Mouse (Mus musculus) embryonic facial prominence, embryonic 10.5 days (tissue): Measurements from ENCODE around the gene Prmt3. TPM values are rescaled to one million over a fixed set of nuclear protein-coding genes. Genes with fewer than 3 reads are reported as not detected.

Experiments
- DNase-seq: peaks from one replicate; pipeline ENCODE4 v3.0.0-alpha.2; 2017; ENCODE audit warnings: low spot score
- H3K27ac ChIP-seq: fragments of 300-500 bp; sonication (generic); replicated peaks from 2 replicates; pipeline ENCODE4 v1.5.1; 2016; ENCODE audit warnings: mild to moderate bottlenecking
- H3K27me3 ChIP-seq: fragments of 300-500 bp; sonication (generic); replicated peaks from 2 replicates; pipeline ENCODE4 v1.6.1; 2016; ENCODE audit warnings: low read depth, mild to moderate bottlenecking; ENCODE audit not compliant: poor library complexity, severe bottlenecking
- H3K36me3 ChIP-seq: fragments of 300-500 bp; sonication (generic); replicated peaks from 2 replicates; pipeline ENCODE4 v1.6.1; 2016; ENCODE audit warnings: mild to moderate bottlenecking, moderate library complexity
- H3K4me1 ChIP-seq: fragments of 300-500 bp; sonication (generic); 2 replicates; pipeline ENCODE4 v1.6.1; 2016
- H3K4me3 ChIP-seq: fragments of 300-500 bp; sonication (generic); 2 replicates; pipeline ENCODE4 v1.5.1; 2016; ENCODE audit warnings: mild to moderate bottlenecking, moderate library complexity
- H3K9me3 ChIP-seq: fragments of 300-500 bp; sonication (generic); 2 replicates; pipeline ENCODE4 v1.6.1; 2016; ENCODE audit warnings: mild to moderate bottlenecking
- WGBS: fragments of 180-500 bp; shearing (Covaris S2); methylation state at CpG from one replicate; pipeline ENCODE4 v1.1.7; 2016; 5-methylcytosine and 5-hydroxymethylcytosine counted together
- polyA plus RNA-seq: library from polyadenylated mRNA; unstranded; fragments of >200 nt; fragmentation: Nextera tagmentation; extraction: Ambion mirVana; gene quantifications from 2 replicates; pipeline ENCODE4 v1.2.1, GENCODE M21; 2016

Gene Prmt3
- polyA plus RNA-seq, 1 experiment from 2014 or later = 58.5 TPM

GRCm38 (mm10) chr7:49805618-49806017, 27.5 kb downstream of the Prmt3 start:
- H3K27me3 ChIP-seq = no peaks in the 10 kb centered on the region
- peaks cover 50% of the 10 kb centered on the region for H3K36me3 ChIP-seq
- H3K4me3 ChIP-seq = no peak overlapping the region
- H3K27ac ChIP-seq = no peak overlapping the region
- WGBS = 80% methylated on average over 3 of the region's 3 CpGs
- no peaks in the 10 kb centered on the region for H3K9me3 ChIP-seq
- DNase-seq = no peak
- no peaks in the 10 kb centered on the region for H3K4me1 ChIP-seq

DNA sequence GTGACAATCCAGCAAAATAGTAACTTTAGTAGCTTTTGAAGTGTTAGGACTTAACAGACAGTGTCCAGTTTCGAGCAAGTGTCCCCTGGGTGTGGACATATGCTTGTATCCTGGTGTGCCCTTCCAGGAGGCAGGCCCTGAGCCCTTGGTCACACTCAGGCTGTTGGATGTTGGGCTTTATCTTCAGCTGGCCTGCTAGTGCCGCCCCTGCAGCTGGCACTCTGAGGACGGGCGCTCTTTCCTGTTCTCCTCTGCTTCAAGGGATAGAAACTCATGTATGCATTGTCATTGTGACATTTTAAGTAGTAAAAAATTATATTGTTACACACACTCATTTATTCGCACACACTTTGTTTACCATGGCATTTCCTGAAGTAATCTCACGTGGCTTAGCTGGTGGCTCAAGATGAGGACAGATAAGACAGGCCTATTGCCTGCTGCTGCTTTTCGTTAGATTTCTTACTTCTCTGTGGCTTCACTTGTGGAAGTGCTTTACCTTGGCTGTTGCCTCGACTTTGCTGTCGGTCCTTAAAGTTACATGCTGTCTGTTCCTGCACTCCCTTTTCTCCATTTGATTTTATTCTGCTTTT, 29.0 kb downstream of the Prmt3 start:
- Histone ChIP-seq H3K36me3 (peaks cover 43% of the 10 kb centered on the region), H3K27ac (no peak overlapping the region), H3K27me3 (no peaks in the 10 kb centered on the region), H3K9me3 (no peaks in the 10 kb centered on the region), H3K4me3 (no peak overlapping the region), H3K4me1 (no peaks in the 10 kb centered on the region)
- 90% methylated on average over 9 of the region's 9 CpGs for WGBS
- DNase-seq = no peak

DNA sequence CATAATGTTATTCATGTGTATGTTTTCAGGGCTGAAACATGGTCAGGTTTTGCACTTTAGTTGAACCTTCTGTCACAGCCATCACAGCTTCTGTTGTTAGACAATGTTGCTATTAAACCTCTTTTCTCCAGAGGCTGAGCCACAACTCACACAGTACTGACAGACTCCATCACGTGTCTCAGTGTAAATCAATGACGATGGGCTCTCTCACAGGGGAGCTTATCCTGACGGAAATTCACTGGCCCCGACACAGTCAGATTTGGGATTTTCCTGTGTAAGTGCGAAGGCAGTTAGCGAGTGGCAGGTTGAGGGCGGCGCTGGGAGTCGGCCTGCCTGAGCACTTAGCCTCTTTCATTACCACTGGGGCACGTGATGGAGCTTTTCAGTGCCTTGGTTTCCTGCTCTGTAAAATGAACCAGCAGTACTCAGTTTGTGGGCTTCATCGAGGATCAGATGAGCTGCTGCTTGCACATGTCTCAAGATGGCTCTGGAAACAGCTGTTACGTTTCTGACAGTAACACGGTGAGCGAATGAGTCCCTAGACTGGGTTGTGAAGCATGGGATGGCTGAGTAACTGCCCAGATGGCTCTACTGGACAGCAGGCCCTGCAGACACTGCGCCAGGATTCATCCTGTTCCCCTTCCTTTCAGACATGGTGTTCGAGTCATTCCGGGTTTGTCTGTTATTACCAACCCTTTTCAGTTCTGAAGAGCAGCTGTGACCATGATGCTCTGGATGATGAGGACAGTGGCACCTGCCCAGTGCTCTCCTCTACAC, 29.9 kb downstream of the Prmt3 start:
- 91% methylated on average over 17 of the region's 17 CpGs for WGBS
- Histone ChIP-seq H3K4me1 (no peaks in the 10 kb centered on the region), H3K9me3 (no peaks in the 10 kb centered on the region), H3K36me3 (peaks cover 37% of the 10 kb centered on the region), H3K4me3 (no peak overlapping the region), H3K27ac (no peak overlapping the region), H3K27me3 (no peaks in the 10 kb centered on the region)
- DNase-seq = no peak

- no peak for DNase-seq
- H3K36me3 ChIP-seq = peaks cover 33% of the 10 kb centered on the region
- H3K4me3 ChIP-seq = no peak overlapping the region
- no peaks in the 10 kb centered on the region for H3K4me1 ChIP-seq
- no peaks in the 10 kb centered on the region for H3K9me3 ChIP-seq
- H3K27ac ChIP-seq = no peak overlapping the region
- no peaks in the 10 kb centered on the region for H3K27me3 ChIP-seq
- 92% methylated on average over 6 of the region's 6 CpGs for WGBS
These were observed 31.0 kb downstream of the Prmt3 start for GRCm38 (mm10) chr7:49809100-49809499.

- H3K4me1 ChIP-seq = no peaks in the 10 kb centered on the region
- H3K27ac ChIP-seq = no peak overlapping the region
- no peaks in the 10 kb centered on the region for H3K9me3 ChIP-seq
- H3K4me3 ChIP-seq = no peak overlapping the region
- H3K27me3 ChIP-seq = no peaks in the 10 kb centered on the region
- DNase-seq = no peak
- peaks cover 38% of the 10 kb centered on the region for H3K36me3 ChIP-seq
- 70% methylated on average over 3 of the region's 3 CpGs for WGBS
These were observed 31.4 kb downstream of the Prmt3 start for GRCm38 (mm10) chr7:49809562-49809961.

DNA sequence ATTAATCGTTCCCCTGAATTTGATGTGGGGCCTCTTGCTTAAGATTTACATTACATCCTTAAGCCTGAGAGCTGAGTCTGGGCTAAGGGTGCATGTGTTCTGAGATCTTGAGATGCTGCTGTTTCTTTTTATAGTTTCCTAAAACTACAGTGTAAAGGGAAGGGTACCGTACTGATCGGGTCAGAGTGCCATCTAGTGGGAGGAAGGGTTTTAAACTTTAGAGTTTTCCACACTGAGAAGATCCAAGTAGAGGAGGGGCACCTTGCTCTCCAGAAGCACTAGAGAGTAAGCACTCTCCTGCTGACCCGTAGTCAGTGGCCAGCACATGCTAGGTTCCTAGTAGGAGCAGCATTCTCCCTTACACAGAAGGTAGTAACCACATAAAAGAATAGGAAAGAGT, 33.2 kb downstream of the Prmt3 start:
- no peak for DNase-seq
- Histone ChIP-seq H3K9me3 (no peaks in the 10 kb centered on the region), H3K27ac (no peak overlapping the region), H3K4me3 (no peak overlapping the region), H3K4me1 (no peaks in the 10 kb centered on the region), H3K27me3 (no peaks in the 10 kb centered on the region), H3K36me3 (peaks cover 44% of the 10 kb centered on the region)
- WGBS = 67% methylated on average over 4 of the region's 4 CpGs

DNA sequence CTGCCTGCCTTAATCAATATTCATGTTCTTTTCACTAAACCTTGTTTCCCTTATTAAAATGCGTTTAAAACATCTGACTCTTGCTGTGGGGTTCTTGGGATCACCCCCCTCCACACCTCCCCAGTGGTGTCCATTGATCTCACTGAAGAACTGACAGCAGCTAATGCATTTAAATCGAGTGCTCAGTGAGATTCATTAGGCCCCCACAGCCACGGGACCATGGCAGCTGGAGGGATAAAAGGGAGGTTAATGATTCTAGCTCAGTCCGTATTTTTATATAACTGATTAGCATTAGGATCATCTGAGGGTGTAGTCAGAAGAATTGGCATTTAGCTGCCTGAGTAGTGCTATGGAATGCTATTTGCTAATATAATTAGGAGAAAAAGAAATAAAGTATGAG, 41.2 kb downstream of the Prmt3 start:
- no peaks in the 10 kb centered on the region for H3K9me3 ChIP-seq
- DNase-seq = no peak
- no peaks in the 10 kb centered on the region for H3K27me3 ChIP-seq
- WGBS = 72% methylated on average over 4 of the region's 4 CpGs
- no peak overlapping the region for H3K27ac ChIP-seq
- H3K4me3 ChIP-seq = no peak overlapping the region
- peaks cover 36% of the 10 kb centered on the region for H3K36me3 ChIP-seq
- no peaks in the 10 kb centered on the region for H3K4me1 ChIP-seq

DNA sequence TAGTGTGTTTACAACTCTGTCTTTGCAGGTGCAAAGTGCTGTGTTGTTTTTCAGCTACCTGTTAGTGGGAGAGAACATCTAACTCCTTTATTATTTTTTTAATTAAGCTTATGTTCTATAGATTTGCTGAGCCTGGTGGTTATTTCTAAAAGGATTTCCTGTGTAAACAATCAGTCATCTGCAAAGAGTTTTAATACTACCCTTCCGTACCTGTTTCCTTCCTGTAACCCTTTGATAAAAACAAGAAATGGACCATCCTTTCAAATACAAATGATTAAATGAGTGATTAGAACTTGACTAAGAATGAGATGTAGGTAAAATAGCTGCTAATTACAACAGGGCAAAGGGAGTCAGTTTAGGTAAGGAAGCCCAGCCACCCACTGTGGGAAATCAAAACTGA, 43.2 kb downstream of the Prmt3 start:
- H3K4me1 ChIP-seq = no peaks in the 10 kb centered on the region
- no peak for DNase-seq
- H3K27ac ChIP-seq = no peak overlapping the region
- WGBS = 84% methylated on average over 1 of the region's 1 CpGs
- no peaks in the 10 kb centered on the region for H3K27me3 ChIP-seq
- H3K9me3 ChIP-seq = no peaks in the 10 kb centered on the region
- peaks cover 29% of the 10 kb centered on the region for H3K36me3 ChIP-seq
- no peak overlapping the region for H3K4me3 ChIP-seq

DNA sequence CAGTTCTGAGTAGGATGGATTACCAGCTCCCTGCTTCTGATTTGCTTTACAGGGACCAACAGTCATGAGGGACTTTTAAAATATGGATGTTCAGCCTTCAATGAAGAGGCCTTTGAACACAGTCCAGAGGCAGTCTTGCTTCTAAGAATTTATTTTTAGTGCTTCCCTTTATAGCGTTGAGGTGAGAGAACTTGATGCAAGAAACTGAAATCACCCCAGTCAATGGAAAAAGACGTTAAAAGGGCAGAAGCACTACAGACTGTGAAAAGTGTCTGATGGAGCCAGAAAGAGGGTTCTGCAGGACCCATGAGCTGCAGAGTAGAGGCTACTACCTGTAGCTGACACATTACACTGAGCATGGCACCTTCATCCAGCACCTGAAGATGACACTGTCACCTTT, 43.9 kb downstream of the Prmt3 start:
- H3K9me3 ChIP-seq = no peaks in the 10 kb centered on the region
- WGBS = 95% methylated on average over 2 of the region's 2 CpGs
- H3K4me3 ChIP-seq = no peak overlapping the region
- H3K36me3 ChIP-seq = peaks cover 36% of the 10 kb centered on the region
- no peak overlapping the region for H3K27ac ChIP-seq
- no peaks in the 10 kb centered on the region for H3K27me3 ChIP-seq
- H3K4me1 ChIP-seq = no peaks in the 10 kb centered on the region
- DNase-seq = no peak

- H3K9me3 ChIP-seq = no peaks in the 10 kb centered on the region
- no peak overlapping the region for H3K27ac ChIP-seq
- DNase-seq = no peak
- H3K4me1 ChIP-seq = no peaks in the 10 kb centered on the region
- no peak overlapping the region for H3K4me3 ChIP-seq
- H3K36me3 ChIP-seq = peaks cover 48% of the 10 kb centered on the region
- WGBS = 92% methylated on average over 4 of the region's 4 CpGs
- no peaks in the 10 kb centered on the region for H3K27me3 ChIP-seq
These were observed 45.4 kb downstream of the Prmt3 start for GRCm38 (mm10) chr7:49823595-49823994.

DNA sequence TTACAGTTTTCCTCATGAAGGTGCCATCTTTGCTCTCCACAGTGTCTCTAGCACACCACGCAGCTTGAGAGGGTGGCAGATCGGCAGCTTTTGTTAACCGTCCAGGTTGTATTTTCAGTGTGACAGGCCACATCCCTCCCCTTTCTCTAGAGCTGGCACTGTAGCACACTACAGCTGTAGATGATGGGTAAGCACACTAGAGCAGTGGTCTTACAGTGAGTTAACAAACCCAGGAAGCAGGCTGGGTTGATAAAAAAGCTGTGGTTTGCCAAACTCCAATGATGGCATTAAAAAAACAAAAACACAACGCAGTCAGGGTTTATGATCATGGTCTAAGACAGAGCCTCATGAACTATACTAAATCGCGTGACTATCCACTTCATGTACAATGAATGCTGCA, 45.9 kb downstream of the Prmt3 start:
- Histone ChIP-seq H3K9me3 (no peaks in the 10 kb centered on the region), H3K4me3 (no peak overlapping the region), H3K36me3 (peaks cover 49% of the 10 kb centered on the region), H3K27ac (no peak overlapping the region), H3K4me1 (no peaks in the 10 kb centered on the region), H3K27me3 (no peaks in the 10 kb centered on the region)
- 94% methylated on average over 6 of the region's 6 CpGs for WGBS
- no peak for DNase-seq

DNA sequence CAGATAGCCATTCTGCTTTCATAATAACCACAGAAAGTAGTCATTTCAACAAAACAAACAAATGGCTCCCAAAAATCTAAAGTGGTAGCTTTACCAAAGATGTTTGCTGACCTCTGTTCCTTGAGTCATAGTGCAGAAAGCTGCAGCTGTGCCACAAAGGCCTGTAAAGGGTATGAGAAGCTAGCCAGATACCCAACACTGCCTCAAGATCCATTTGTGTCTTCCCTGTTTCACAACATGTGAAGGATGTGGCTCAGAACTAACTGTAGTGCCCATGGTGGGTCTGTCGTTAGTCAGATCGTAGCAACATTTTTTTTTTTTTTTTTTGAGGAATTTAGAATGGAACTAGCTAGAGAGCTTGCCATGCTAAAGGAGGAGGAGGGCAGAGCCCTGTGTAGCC, 46.4 kb downstream of the Prmt3 start:
- no peaks in the 10 kb centered on the region for H3K4me1 ChIP-seq
- H3K36me3 ChIP-seq = peaks cover 52% of the 10 kb centered on the region
- H3K9me3 ChIP-seq = no peaks in the 10 kb centered on the region
- no peaks in the 10 kb centered on the region for H3K27me3 ChIP-seq
- WGBS = 84% methylated on average over 2 of the region's 2 CpGs
- no peak for DNase-seq
- no peak overlapping the region for H3K4me3 ChIP-seq
- H3K27ac ChIP-seq = no peak overlapping the region

- DNase-seq = no peak
- H3K9me3 ChIP-seq = no peaks in the 10 kb centered on the region
- H3K4me3 ChIP-seq = no peak overlapping the region
- H3K27ac ChIP-seq = no peak overlapping the region
- H3K27me3 ChIP-seq = no peaks in the 10 kb centered on the region
- no peaks in the 10 kb centered on the region for H3K4me1 ChIP-seq
- 90% methylated on average over 3 of the region's 3 CpGs for WGBS
- peaks cover 62% of the 10 kb centered on the region for H3K36me3 ChIP-seq
These were observed 47.3 kb downstream of the Prmt3 start for GRCm38 (mm10) chr7:49825492-49825891.
